Mouse (Mus musculus) right cerebral cortex, adult 18-20 months (tissue): ENCODE data around the gene Pih1d1.
A peak's percentile ranks its signal among the peaks of the same experiment; 100 is the strongest.
"Not testable (repeated sequence)": the region's sequence is repeated elsewhere in the genome, so short reads cannot be mapped to it uniquely, and the experiment has no call there.

Source experiments
- DNase-seq: peaks from one replicate; pipeline ENCODE4 v3.0.0; 2022; ENCODE audit warnings: mixed read lengths

Gene Pih1d1

DNA sequence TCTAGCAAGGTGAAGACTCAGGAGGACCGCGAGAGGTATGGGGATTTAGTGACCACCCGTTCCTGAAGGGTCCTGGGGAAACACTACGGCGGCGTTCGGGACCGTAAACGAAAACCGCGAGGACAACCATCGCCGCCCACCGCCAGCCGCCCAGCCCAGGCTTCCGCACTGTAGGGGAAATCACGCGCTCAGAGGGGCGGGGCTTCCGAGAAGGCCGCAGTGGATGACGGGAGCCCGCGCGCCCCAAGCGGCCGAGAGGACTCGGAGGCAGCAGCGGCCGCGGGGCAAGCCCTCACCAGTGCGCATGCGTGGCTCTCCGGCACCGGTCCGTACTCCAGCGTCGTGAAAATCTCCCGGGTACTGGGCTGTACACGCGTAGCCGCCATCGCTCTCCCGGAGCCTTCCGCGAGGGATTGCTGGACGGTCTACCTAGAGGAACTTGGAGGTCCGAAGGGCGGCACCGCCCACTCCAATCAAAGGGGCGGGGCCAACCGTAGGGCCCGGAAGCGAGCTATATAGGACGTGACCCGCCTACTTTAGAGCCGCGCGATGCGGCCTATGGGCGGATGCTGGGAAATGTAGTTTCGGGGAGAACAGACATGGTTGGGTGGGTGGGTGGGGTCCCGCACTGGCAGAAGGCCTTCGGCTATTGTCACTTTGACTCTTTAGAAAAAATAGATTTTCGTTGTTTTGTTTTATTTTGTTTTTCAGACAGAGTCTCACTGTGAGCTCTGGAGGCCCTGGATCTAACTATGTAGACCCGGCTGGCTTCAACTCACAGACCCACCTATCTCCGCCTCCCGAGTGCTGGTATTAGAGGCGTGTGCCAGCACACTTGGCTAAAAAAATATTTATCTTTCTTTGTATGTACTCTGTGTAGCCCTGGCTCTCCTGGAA lies at the start of gene Pih1d1, which contains the start of gene Aldh16a1:
Pih1d1 (plus strand) TSS at position 208 of the 897 bp plus-strand sequence.
Aldh16a1 (minus strand) TSS at position 489 of the 897 bp plus-strand sequence.
- DNase-seq = peak; percentile 97

DNA sequence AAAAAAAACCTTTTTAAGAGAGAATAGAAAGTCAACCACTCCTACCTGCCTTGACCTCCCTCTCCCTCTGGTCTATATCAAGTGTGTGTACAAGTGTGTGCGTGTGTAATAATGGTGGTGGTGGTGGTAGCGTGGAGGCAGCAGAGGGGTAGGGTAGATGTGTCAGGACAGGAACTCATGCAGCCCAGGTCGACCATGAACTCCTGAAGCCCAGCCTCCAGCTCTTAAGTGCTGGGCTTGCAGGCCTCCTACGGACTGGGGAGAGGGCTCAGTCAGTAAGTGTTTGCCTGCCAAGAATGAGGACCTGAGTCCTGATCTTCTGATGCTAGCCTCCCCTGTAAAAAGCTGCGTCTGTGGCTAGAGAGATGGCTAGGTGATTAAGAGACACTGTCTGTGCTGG lies 49.2 kb upstream of the Pih1d1 start:
- no peak for DNase-seq

GRCm38 (mm10) chr7:45105491-45105890 lies 48.6 kb upstream of the Pih1d1 start:
- DNase-seq = no peak

GRCm38 (mm10) chr7:45106441-45106840 lies 47.7 kb upstream of the Pih1d1 start:
- no peak for DNase-seq

DNA sequence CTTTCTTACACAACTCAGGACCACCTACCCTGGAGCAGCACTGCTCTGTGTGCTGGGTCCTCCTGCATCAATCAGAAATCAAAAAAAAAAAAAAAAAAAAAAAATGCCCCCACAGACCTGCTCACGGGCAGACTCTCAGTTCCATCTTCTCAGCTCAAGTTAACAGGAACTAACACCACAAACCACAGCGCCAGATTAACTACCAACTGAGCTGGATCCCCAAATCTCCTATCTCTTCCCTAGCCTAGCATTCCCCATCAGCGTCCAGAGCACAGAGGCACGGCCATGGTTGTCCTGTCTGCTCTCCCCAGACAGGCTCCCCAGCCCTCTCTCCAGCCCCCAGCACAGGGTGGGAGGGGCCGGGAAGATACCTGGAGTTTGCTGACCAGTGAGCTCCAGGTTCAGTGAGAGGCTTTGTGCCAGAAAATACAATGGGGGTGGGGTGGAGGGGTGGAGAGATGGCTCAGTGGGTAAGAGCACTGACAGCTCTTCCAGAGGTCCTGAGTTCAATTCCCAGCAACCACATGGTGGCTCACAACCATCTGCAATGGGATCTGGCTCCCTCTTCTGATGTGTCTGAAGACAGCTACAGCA lies 47.0 kb upstream of the Pih1d1 start:
- no peak for DNase-seq

- not testable (repeated sequence) for DNase-seq
Measured at GRCm38 (mm10) chr7:45110089-45110488, 44.0 kb upstream of the Pih1d1 start.

DNA sequence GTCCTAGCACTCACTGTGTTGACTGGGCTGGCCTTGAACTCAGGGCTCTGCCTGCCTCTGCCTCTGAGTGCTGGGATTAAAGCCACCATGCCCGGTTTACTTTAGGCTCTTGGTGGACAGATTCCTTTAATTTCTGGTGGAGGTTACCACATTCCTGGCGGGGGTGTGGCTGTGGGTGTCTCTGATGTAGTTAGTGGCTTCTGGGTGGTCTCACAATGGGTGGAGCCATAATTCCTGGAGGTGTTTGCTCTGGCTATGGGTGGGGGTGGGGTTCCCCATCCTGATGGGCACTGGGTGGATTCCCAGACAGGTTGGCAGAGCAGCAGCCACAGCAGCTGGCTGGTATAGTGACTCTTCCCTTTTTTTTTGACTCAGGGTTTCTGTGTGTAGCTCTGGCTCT lies 42.2 kb upstream of the Pih1d1 start:
- DNase-seq = no peak

- DNase-seq = no peak
Measured at GRCm38 (mm10) chr7:45112529-45112928, 41.6 kb upstream of the Pih1d1 start.

GRCm38 (mm10) chr7:45113476-45113875 lies 40.6 kb upstream of the Pih1d1 start:
- DNase-seq = no peak

GRCm38 (mm10) chr7:45117566-45117965 lies 36.5 kb upstream of the Pih1d1 start:
- no peak for DNase-seq

DNA sequence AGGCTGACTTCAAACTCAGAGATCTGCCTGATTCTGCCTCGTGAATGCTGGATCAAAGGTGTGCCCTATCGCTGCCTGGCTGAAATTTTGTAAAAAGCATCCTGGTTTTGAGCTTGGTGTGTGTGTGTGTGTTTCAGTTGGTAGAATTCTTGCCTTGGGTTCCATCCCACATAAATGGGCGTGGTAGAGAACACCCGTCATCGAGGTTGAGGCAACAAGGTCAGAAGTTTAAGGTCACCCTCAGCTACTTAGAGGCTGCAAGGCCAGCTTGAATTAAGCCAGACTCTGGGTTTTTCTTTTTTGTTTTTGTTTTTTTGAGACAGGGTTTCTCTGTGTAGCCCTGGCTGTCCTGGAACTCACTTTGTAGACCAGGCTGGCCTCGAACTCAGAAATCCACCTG lies 35.8 kb upstream of the Pih1d1 start:
- no peak for DNase-seq

DNA sequence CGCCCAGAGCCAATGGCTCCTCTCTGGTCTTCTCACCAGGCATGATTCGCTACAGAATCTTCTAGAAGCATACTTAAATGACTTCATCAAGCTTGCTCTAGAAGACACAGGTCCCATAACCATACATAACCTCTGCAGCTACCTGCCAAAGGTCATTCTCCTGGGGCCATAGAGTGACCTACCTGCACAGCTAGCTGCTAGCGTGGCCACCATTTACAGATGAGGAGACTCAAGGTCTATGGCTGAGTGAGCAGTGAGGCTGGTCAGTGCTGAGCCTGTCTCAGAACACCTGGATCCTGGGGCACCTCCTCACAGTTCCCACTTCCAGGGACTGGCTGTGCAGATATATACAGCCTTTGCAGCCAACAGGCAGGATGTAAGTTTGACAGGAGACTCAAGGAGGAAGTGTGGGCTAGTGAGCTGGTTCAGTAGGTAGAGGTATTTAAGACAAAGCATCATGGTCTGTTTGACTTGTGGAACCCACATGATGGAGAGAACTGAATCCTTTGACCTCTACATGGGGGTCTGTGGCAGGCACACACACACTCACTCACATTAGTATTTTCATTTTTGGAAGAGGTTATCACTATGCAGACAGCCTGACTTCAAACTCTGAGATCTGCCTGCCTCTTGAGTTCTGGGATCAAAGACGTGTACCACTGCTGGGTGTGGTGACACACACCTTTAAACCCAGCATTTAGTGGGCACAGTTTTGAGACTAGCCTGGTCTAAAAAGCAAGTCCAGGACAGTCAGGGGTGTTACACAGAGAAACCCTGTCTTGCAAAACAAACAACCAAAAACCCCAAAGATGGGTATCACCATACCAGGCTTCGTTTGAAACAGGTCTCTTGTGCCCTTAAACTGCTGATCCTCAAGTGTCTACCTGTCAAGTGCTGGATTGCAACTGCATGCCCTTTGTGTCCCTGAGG lies 34.1 kb upstream of the Pih1d1 start:
- no peak for DNase-seq

DNA sequence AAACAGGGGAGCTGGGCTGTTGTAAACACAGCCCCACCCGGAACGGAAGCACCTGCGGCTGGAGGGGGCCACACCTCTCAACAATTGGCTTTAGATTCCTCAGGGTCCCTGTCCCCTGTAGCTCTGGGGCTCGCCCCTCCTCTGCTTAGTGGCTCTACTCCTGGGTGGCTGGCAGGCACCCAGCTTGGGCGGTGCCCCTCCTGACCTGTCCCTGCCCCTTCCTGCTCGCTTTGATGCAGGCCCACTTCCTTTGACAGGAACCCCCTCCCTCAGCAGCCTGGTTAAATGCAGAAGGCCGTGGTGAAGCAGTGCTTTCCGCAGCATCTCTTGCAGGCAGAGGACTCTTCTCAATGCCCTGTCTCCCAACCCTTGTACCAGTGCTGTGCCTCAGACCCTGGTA lies 32.7 kb upstream of the Pih1d1 start:
- no peak for DNase-seq

- no peak for DNase-seq
Measured at GRCm38 (mm10) chr7:45121966-45122365, 32.1 kb upstream of the Pih1d1 start.

DNA sequence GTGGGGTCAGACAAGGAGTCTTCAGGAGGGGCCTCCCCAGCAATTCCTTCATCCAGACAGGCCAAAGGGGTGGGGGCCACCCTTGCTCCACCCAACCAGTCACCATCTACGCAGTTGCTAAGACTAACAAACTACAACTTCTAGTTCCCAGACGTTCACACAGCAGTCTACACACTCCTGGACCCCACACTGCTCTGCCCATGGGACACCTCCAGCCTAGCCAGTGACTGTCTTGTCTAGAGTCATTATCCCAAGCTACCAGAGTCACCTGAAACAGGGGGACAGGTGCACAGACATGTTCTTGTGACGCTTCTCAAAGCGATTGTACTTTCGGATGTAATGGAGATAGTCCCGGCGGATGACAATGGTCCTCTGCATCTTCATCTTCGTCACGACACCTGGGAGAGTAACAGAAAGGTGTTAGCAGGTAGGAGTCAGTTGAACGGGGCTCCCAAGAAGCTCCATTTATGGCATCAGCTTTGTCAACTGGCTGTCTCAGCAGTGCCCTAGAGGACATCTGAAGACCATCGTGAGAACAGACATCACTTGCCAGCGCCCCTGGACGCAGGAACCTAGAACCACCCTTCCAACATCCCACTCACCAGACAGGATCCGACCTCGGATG lies 31.4 kb upstream of the Pih1d1 start:
- no peak for DNase-seq

DNA sequence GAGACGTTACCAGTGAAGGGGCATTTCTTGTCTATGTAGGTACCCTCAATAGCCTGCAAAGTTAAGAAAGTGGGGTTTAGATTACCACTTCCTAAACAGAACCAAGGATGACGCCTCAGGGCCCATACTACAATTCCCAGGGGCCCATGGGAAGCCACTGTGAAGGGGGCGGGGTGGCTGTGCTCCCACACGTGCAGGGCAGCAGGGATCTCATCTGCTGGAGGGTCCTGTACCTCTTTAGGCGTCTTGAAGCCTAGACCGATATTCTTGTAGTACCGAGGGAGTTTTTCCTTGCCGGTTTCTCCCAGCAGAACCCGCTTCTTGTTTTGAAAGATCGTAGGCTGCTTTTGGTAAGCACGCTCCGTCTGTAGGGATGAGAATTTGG lies 30.9 kb upstream of the Pih1d1 start:
- DNase-seq = no peak

DNA sequence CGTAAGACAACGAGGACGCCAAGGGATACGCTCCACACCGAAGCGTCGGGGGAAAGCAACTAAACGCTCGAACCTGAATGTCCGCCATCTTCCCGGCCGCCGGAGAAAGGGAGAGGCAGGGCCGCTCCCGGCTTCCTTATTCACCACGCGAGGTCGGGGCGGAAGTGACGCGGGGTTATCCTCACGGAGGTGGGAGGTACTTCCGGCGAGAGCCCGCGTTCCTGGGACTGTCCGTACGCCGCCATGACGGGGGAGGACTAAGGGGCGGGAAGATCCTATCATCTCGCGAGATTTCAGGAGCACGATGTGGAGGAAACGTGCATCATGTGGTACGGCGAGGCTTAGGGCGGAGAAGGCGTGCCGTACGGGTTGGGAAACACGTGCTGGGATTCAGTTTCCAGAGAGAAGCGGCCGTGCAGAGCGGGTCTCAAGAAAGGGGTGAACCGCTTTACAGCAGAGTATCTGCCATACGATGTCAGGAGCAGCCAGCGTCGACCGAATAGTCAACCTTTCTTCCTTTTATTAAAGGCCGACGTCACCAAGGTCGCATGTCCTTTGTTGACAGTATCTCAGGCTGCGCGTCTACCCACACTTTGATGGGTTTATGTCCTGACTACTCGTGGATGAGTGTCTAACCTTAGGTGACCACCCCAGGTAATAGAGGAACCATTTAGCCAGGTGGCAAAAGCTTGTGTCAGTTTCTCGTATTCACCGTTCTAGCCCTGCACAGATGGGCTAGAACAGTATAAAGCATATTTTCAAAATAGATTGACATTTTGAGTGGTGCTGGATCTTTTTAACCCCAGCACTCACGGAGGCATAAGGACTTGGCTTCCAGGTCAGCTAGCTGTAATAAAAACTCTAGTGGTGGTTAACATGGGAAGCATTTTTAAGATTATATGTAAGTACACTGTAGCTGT lies 29.6 kb upstream of the Pih1d1 start, which contains the start of gene Rps11:
Rps11 (minus strand) TSS at position 216 of the 920 bp plus-strand sequence.
- DNase-seq = peak; percentile 99

- no peak for DNase-seq
Measured at GRCm38 (mm10) chr7:45125144-45125600, 28.9 kb upstream of the Pih1d1 start.

- not testable (repeated sequence) for DNase-seq
Measured at GRCm38 (mm10) chr7:45125649-45126048, 28.5 kb upstream of the Pih1d1 start.

GRCm38 (mm10) chr7:45126147-45126843 lies 27.8 kb upstream of the Pih1d1 start:
- no peak for DNase-seq
